Mouse (Mus musculus) thymus, postnatal 10 days (tissue): ENCODE data around the gene Tlk1.

Experiments used
- DNase-seq, 2 experiments: peaks; one replicate each; pipeline ENCODE4 v3.0.0; 2021; ENCODE audit warnings: low spot score in 2 of 2

Tlk1 gene

GRCm38 (mm10) chr2:70790246-70790645 lies 35.3 kb downstream of the Tlk1 start:
- DNase-seq, result no peak

GRCm38 (mm10) chr2:70789331-70789730 lies 36.2 kb downstream of the Tlk1 start:
- DNase-seq, result no peak

GRCm38 (mm10) chr2:70784447-70784846 lies 41.1 kb downstream of the Tlk1 start:
- DNase-seq, result no peak

- no peak for DNase-seq
Measured at GRCm38 (mm10) chr2:70783504-70783903, 42.0 kb downstream of the Tlk1 start.

- DNase-seq, result peak in 1 of 2 experiments; percentile 51
Measured at GRCm38 (mm10) chr2:70779634-70780033, 45.9 kb downstream of the Tlk1 start.

- DNase-seq, result no peak
Measured at GRCm38 (mm10) chr2:70776744-70777143, 48.8 kb downstream of the Tlk1 start.

GRCm38 (mm10) chr2:70764734-70765133 lies 60.8 kb downstream of the Tlk1 start:
- no peak for DNase-seq

GRCm38 (mm10) chr2:70762741-70763140 lies 62.8 kb downstream of the Tlk1 start:
- no peak for DNase-seq

- no peak for DNase-seq
Measured at GRCm38 (mm10) chr2:70752149-70752548, 73.4 kb downstream of the Tlk1 start.

GRCm38 (mm10) chr2:70751655-70752054 lies 73.9 kb downstream of the Tlk1 start:
- DNase-seq, result no peak

- DNase-seq, result no peak
Measured at GRCm38 (mm10) chr2:70742588-70742987, 82.9 kb downstream of the Tlk1 start.

GRCm38 (mm10) chr2:70741901-70742300 lies 83.6 kb downstream of the Tlk1 start:
- DNase-seq, result no peak

- no peak for DNase-seq
Measured at GRCm38 (mm10) chr2:70736008-70736407, 89.5 kb downstream of the Tlk1 start.

- no peak for DNase-seq
Measured at GRCm38 (mm10) chr2:70735534-70735933, 90.0 kb downstream of the Tlk1 start.

GRCm38 (mm10) chr2:70727089-70727488 lies 98.4 kb downstream of the Tlk1 start:
- DNase-seq, result no peak

GRCm38 (mm10) chr2:70723610-70724243 lies 101.8 kb downstream of the Tlk1 start:
- DNase-seq, result no peak

- DNase-seq, result no peak
Measured at GRCm38 (mm10) chr2:70710878-70711277, 114.7 kb downstream of the Tlk1 start.

GRCm38 (mm10) chr2:70710236-70710635 lies 115.3 kb downstream of the Tlk1 start:
- DNase-seq, result no peak

GRCm38 (mm10) chr2:70708986-70709730 lies 116.4 kb downstream of the Tlk1 start:
- DNase-seq, result no peak

- DNase-seq, result no peak
Measured at GRCm38 (mm10) chr2:70702403-70702802, 123.1 kb downstream of the Tlk1 start.

- peak; percentile 44 to 60 for DNase-seq
Measured at GRCm38 (mm10) chr2:70701571-70701970, 124.0 kb downstream of the Tlk1 start.

GRCm38 (mm10) chr2:70700851-70701250 lies 124.7 kb downstream of the Tlk1 start:
- DNase-seq, result no peak

GRCm38 (mm10) chr2:70695712-70696111 lies 129.8 kb downstream of the Tlk1 start:
- no peak for DNase-seq
